Mouse (Mus musculus) testis, adult 2 months (tissue): ENCODE results near the gene Gm20388. TPM values are rescaled to one million over a fixed set of nuclear protein-coding genes. Genes with fewer than 3 reads are reported as not detected.
A peak's percentile ranks its signal among the peaks of the same experiment; 100 is the strongest.

Experiments
- H3K27ac ChIP-seq: fragments of 200-500 bp; 2 replicates; pipeline ENCODE4 v1.5.1; 2012; ENCODE audit warnings: low read depth, low read length; ENCODE audit not compliant: control insufficient read depth, insufficient read depth
- H3K27me3 ChIP-seq: fragments of 200-500 bp; 2 replicates; pipeline ENCODE4 v1.6.1; 2012; ENCODE audit warnings: mild to moderate bottlenecking, low read length, moderate library complexity; ENCODE audit not compliant: control insufficient read depth, insufficient read depth
- H3K36me3 ChIP-seq: fragments of 200-500 bp; 2 replicates; pipeline ENCODE4 v1.6.1; 2012; ENCODE audit warnings: mild to moderate bottlenecking, low read length; ENCODE audit not compliant: control insufficient read depth, insufficient read depth
- H3K4me1 ChIP-seq: fragments of 200-500 bp; 2 replicates; pipeline ENCODE4 v1.6.1; 2012; ENCODE audit warnings: low read length; ENCODE audit not compliant: control insufficient read depth, insufficient read depth
- H3K4me3 ChIP-seq: fragments of 200-500 bp; 2 replicates; pipeline ENCODE4 v1.5.1; 2012; ENCODE audit warnings: low read depth, mild to moderate bottlenecking, low read length, moderate library complexity, mixed read lengths; ENCODE audit not compliant: control insufficient read depth
- CTCF ChIP-seq: fragments of 200-500 bp; IDR thresholded peaks from 2 replicates; pipeline ENCODE4 v1.5.1; 2012; ENCODE audit warnings: low read depth, mild to moderate bottlenecking, inconsistent platforms, low read length, moderate library complexity; ENCODE audit not compliant: control insufficient read depth, insufficient read depth, insufficient replicate concordance
- POLR2A ChIP-seq: fragments of 200-500 bp; IDR thresholded peaks from 2 replicates; pipeline ENCODE4 v1.6.1; 2012; ENCODE audit warnings: low read depth, mild to moderate bottlenecking, inconsistent platforms, low read length, moderate library complexity; ENCODE audit not compliant: control insufficient read depth
- polyA plus RNA-seq: library from polyadenylated mRNA; depleted of rRNA; stranded (reverse); fragments of >200 nt; gene quantifications from 2 replicates; pipeline ENCODE4 v1.2.3, GENCODE M21; 2012

Gm20388 gene
- polyA plus RNA-seq, 1 experiment = 5.6 TPM

GRCm38 (mm10) chr8:120066226-120066625 is 155.6 kb downstream of the Gm20388 start:
- Histone ChIP-seq H3K4me1 (no peaks in the 10 kb centered on the region; the same call in 1 of the 2 replicates), H3K27me3 (no peaks in the 10 kb centered on the region), H3K4me3 (no peak overlapping the region), H3K36me3 (no peaks in the 10 kb centered on the region), H3K27ac (no peak overlapping the region)
- TF ChIP-seq POLR2A (no peak), CTCF (no peak)

- Histone ChIP-seq H3K27ac (no peak overlapping the region), H3K27me3 (no peaks in the 10 kb centered on the region), H3K4me3 (no peak overlapping the region), H3K36me3 (no peaks in the 10 kb centered on the region), H3K4me1 (peaks cover 2% of the 10 kb centered on the region)
- TF ChIP-seq CTCF (no peak), POLR2A (no peak)
These were observed 157.5 kb downstream of the Gm20388 start for GRCm38 (mm10) chr8:120067936-120068668.

GRCm38 (mm10) chr8:120071684-120072083 is 161.0 kb downstream of the Gm20388 start:
- Histone ChIP-seq H3K36me3 (no peaks in the 10 kb centered on the region), H3K27me3 (no peaks in the 10 kb centered on the region), H3K4me1 (peaks cover 2% of the 10 kb centered on the region), H3K4me3 (no peak overlapping the region), H3K27ac (no peak overlapping the region)
- peak; percentile 99 for TF ChIP-seq CTCF
- no peak for TF ChIP-seq POLR2A

- Histone ChIP-seq H3K36me3 (no peaks in the 10 kb centered on the region), H3K27me3 (no peaks in the 10 kb centered on the region), H3K27ac (no peak overlapping the region), H3K4me1 (peaks cover 2% of the 10 kb centered on the region), H3K4me3 (no peak overlapping the region)
- no peak for TF ChIP-seq POLR2A
- no peak for TF ChIP-seq CTCF
These were observed 161.6 kb downstream of the Gm20388 start for GRCm38 (mm10) chr8:120072259-120072658.

GRCm38 (mm10) chr8:120072827-120073226 is 162.2 kb downstream of the Gm20388 start:
- Histone ChIP-seq H3K4me3 (no peak overlapping the region), H3K27ac (no peak overlapping the region), H3K36me3 (no peaks in the 10 kb centered on the region), H3K4me1 (peaks cover 2% of the 10 kb centered on the region), H3K27me3 (no peaks in the 10 kb centered on the region)
- TF ChIP-seq CTCF (no peak), POLR2A (no peak)

- H3K36me3 ChIP-seq = no peaks in the 10 kb centered on the region
- H3K27me3 ChIP-seq = no peaks in the 10 kb centered on the region
- TF ChIP-seq POLR2A (no peak), CTCF (no peak)
- H3K27ac ChIP-seq = no peak overlapping the region
- peaks cover 2% of the 10 kb centered on the region; the same call in 1 of the 2 replicates for H3K4me1 ChIP-seq
- no peak overlapping the region for H3K4me3 ChIP-seq
These were observed 163.9 kb downstream of the Gm20388 start for GRCm38 (mm10) chr8:120074516-120074915.

GRCm38 (mm10) chr8:120075347-120075746 is 164.7 kb downstream of the Gm20388 start:
- no peak overlapping the region for H3K4me3 ChIP-seq
- no peaks in the 10 kb centered on the region for H3K36me3 ChIP-seq
- no peak overlapping the region for H3K27ac ChIP-seq
- H3K27me3 ChIP-seq = no peaks in the 10 kb centered on the region
- H3K4me1 ChIP-seq = peaks cover 2% of the 10 kb centered on the region; the same call in 1 of the 2 replicates
- TF ChIP-seq CTCF = no peak
- TF ChIP-seq POLR2A = no peak

GRCm38 (mm10) chr8:120078080-120078479 is 167.4 kb downstream of the Gm20388 start:
- Histone ChIP-seq H3K36me3 (no peaks in the 10 kb centered on the region; the same call in none of the 2 replicates), H3K4me3 (no peak overlapping the region), H3K27ac (no peak overlapping the region), H3K4me1 (no peaks in the 10 kb centered on the region), H3K27me3 (no peaks in the 10 kb centered on the region)
- peak; percentile 79 for TF ChIP-seq CTCF
- TF ChIP-seq POLR2A = no peak
